Mouse (Mus musculus) hindbrain, embryonic 10.5 days (tissue): ENCODE results near the gene Retsat. TPM values are rescaled to one million over a fixed set of nuclear protein-coding genes. Genes with fewer than 3 reads are reported as not detected.

ENCODE experiments used
- DNase-seq: peaks from one replicate; pipeline ENCODE4 v3.0.0-alpha.2; 2017; ENCODE audit warnings: low spot score
- H3K27ac ChIP-seq: fragments of 300-500 bp; sonication (generic); 2 replicates; pipeline ENCODE4 v1.5.1; 2016; ENCODE audit warnings: mild to moderate bottlenecking, moderate library complexity
- H3K27me3 ChIP-seq: fragments of 300-500 bp; sonication (generic); 2 replicates; pipeline ENCODE4 v1.6.1; 2016; ENCODE audit warnings: mild to moderate bottlenecking; ENCODE audit not compliant: poor library complexity, insufficient read depth, severe bottlenecking
- H3K36me3 ChIP-seq: fragments of 300-500 bp; sonication (generic); 2 replicates; pipeline ENCODE4 v1.6.1; 2016; ENCODE audit warnings: mild to moderate bottlenecking, moderate library complexity
- H3K4me1 ChIP-seq: fragments of 300-500 bp; sonication (generic); replicated peaks from 2 replicates; pipeline ENCODE4 v1.6.1; 2016; ENCODE audit warnings: mild to moderate bottlenecking
- H3K4me3 ChIP-seq: fragments of 300-500 bp; sonication (generic); 2 replicates; pipeline ENCODE4 v1.5.1; 2016; ENCODE audit warnings: mild to moderate bottlenecking, moderate library complexity
- H3K9me3 ChIP-seq: fragments of 300-500 bp; sonication (generic); 2 replicates; pipeline ENCODE4 v1.6.1; 2016; ENCODE audit warnings: mild to moderate bottlenecking, moderate library complexity
- WGBS: fragments of 180-500 bp; shearing (Covaris S2); methylation state at CpG from one replicate; pipeline ENCODE4 v1.1.7; 2016; 5-methylcytosine and 5-hydroxymethylcytosine counted together
- polyA plus RNA-seq: library from polyadenylated mRNA; unstranded; fragments of >200 nt; fragmentation: Nextera tagmentation; extraction: Ambion mirVana; gene quantifications from 2 replicates; pipeline ENCODE4 v1.2.1, GENCODE M21; 2016

The Retsat gene
- polyA plus RNA-seq, 1 experiment from 2014 or later, result 7.7 TPM

GRCm38 (mm10) chr6:72597083-72597874 is 996 bp upstream of the Retsat start:
- Histone ChIP-seq H3K9me3 (no peaks in the 10 kb centered on the region), H3K4me3 (peak overlapping the region; percentile 68), H3K27me3 (no peaks in the 10 kb centered on the region), H3K27ac (peak overlapping the region; percentile 87; the same call in 1 of the 2 replicates), H3K36me3 (no peaks in the 10 kb centered on the region), H3K4me1 (peaks cover 20% of the 10 kb centered on the region)
- DNase-seq, result no peak
- WGBS, result 60% methylated on average over 13 of the region's 13 CpGs

- 53% methylated on average over 12 of the region's 12 CpGs for whole genome bisulfite sequencing
- Histone ChIP-seq H3K27ac (peak overlapping the region; percentile 87), H3K9me3 (no peaks in the 10 kb centered on the region), H3K36me3 (peaks cover 6% of the 10 kb centered on the region), H3K4me1 (peaks cover 20% of the 10 kb centered on the region), H3K27me3 (no peaks in the 10 kb centered on the region), H3K4me3 (peak overlapping the region; percentile 68)
- DNase-seq, result no peak
Observed at GRCm38 (mm10) chr6:72598791-72599557, 699 bp downstream of the Retsat start.

- DNase-seq, result no peak
- no peaks in the 10 kb centered on the region for H3K27me3 ChIP-seq
- WGBS, result 78% methylated on average over 6 of the region's 6 CpGs
- H3K4me3 ChIP-seq, result no peak overlapping the region
- no peak overlapping the region for H3K27ac ChIP-seq
- H3K36me3 ChIP-seq, result peaks cover 18% of the 10 kb centered on the region
- no peaks in the 10 kb centered on the region for H3K9me3 ChIP-seq
- peaks cover 20% of the 10 kb centered on the region for H3K4me1 ChIP-seq
Observed at GRCm38 (mm10) chr6:72600216-72600615, 1.9 kb downstream of the Retsat start.

- no peak overlapping the region for H3K27ac ChIP-seq
- 86% methylated on average over 12 of the region's 12 CpGs for WGBS
- peaks cover 20% of the 10 kb centered on the region for H3K4me1 ChIP-seq
Observed at GRCm38 (mm10) chr6:72600771-72601170, 2.5 kb downstream of the Retsat start.

GRCm38 (mm10) chr6:72601732-72602131 is 3.5 kb downstream of the Retsat start:
- no peaks in the 10 kb centered on the region for H3K9me3 ChIP-seq
- H3K27me3 ChIP-seq, result no peaks in the 10 kb centered on the region
- H3K36me3 ChIP-seq, result peaks cover 33% of the 10 kb centered on the region
- no peak overlapping the region for H3K27ac ChIP-seq
- H3K4me1 ChIP-seq, result peaks cover 20% of the 10 kb centered on the region
- 76% methylated on average over 1 of the region's 1 CpGs for WGBS
- no peak overlapping the region for H3K4me3 ChIP-seq
- peak; percentile 79 for DNase-seq

More at GRCm38 (mm10) chr6:72600771-72601170, 2.5 kb downstream of the Retsat start:
- Histone ChIP-seq H3K4me3 (no peak overlapping the region), H3K27me3 (no peaks in the 10 kb centered on the region), H3K9me3 (no peaks in the 10 kb centered on the region), H3K36me3 (peaks cover 24% of the 10 kb centered on the region)
- DNase-seq, result no peak

GRCm38 (mm10) chr6:72604066-72604465 is 5.8 kb downstream of the Retsat start:
- Histone ChIP-seq H3K36me3 (peaks cover 55% of the 10 kb centered on the region), H3K27ac (no peak overlapping the region), H3K27me3 (no peaks in the 10 kb centered on the region), H3K9me3 (no peaks in the 10 kb centered on the region), H3K4me3 (no peak overlapping the region), H3K4me1 (peaks cover 2% of the 10 kb centered on the region)
- no peak for DNase-seq
- 91% methylated on average over 2 of the region's 2 CpGs for WGBS

- no peak overlapping the region for H3K27ac ChIP-seq
- no peak overlapping the region for H3K4me3 ChIP-seq
- H3K9me3 ChIP-seq, result no peaks in the 10 kb centered on the region
- H3K27me3 ChIP-seq, result no peaks in the 10 kb centered on the region
- no peaks in the 10 kb centered on the region for H3K4me1 ChIP-seq
- DNase-seq, result no peak
- 76% methylated on average over 4 of the region's 4 CpGs for WGBS
- H3K36me3 ChIP-seq, result peaks cover 84% of the 10 kb centered on the region
Observed at GRCm38 (mm10) chr6:72607060-72607459, 8.8 kb downstream of the Retsat start.

GRCm38 (mm10) chr6:72607676-72608075 is 9.4 kb downstream of the Retsat start:
- Histone ChIP-seq H3K4me1 (no peaks in the 10 kb centered on the region), H3K27me3 (no peaks in the 10 kb centered on the region), H3K36me3 (peaks cover 87% of the 10 kb centered on the region), H3K4me3 (no peak overlapping the region), H3K27ac (no peak overlapping the region), H3K9me3 (no peaks in the 10 kb centered on the region)
- WGBS, result 91% methylated on average over 5 of the region's 5 CpGs
- DNase-seq, result no peak

- no peak overlapping the region for H3K27ac ChIP-seq
- peaks cover 94% of the 10 kb centered on the region for H3K36me3 ChIP-seq
- H3K9me3 ChIP-seq, result no peaks in the 10 kb centered on the region
- WGBS, result 90% methylated on average over 4 of the region's 4 CpGs
- H3K27me3 ChIP-seq, result no peaks in the 10 kb centered on the region
- H3K4me3 ChIP-seq, result no peak overlapping the region
- H3K4me1 ChIP-seq, result 0 out of 2 replicates have a peak, but pooled peaks cover 3% of the 10 kb centered on the region
- DNase-seq, result no peak
Observed at GRCm38 (mm10) chr6:72608662-72609184, 10.4 kb downstream of the Retsat start.

GRCm38 (mm10) chr6:72610261-72610660 is 12.0 kb downstream of the Retsat start:
- 95% methylated on average over 4 of the region's 4 CpGs for WGBS
- Histone ChIP-seq H3K4me3 (no peak overlapping the region), H3K9me3 (no peaks in the 10 kb centered on the region), H3K4me1 (peaks cover 18% of the 10 kb centered on the region), H3K36me3 (peaks cover 84% of the 10 kb centered on the region), H3K27me3 (no peaks in the 10 kb centered on the region), H3K27ac (no peak overlapping the region)
- DNase-seq, result no peak

GRCm38 (mm10) chr6:72615151-72615550 is 16.9 kb downstream of the Retsat start:
- peaks cover 36% of the 10 kb centered on the region for H3K4me1 ChIP-seq
- H3K27me3 ChIP-seq, result no peaks in the 10 kb centered on the region
- H3K27ac ChIP-seq, result no peak overlapping the region
- WGBS, result 73% methylated on average over 2 of the region's 2 CpGs
- no peak for DNase-seq
- H3K9me3 ChIP-seq, result no peaks in the 10 kb centered on the region
- peaks cover 37% of the 10 kb centered on the region for H3K36me3 ChIP-seq
- peak overlapping the region; percentile 86 for H3K4me3 ChIP-seq

- H3K4me1 ChIP-seq, result peaks cover 36% of the 10 kb centered on the region
- no peaks in the 10 kb centered on the region for H3K27me3 ChIP-seq
- H3K9me3 ChIP-seq, result no peaks in the 10 kb centered on the region
- no peak for DNase-seq
- peak overlapping the region; percentile 95 for H3K27ac ChIP-seq
- peak overlapping the region; percentile 86 for H3K4me3 ChIP-seq
- WGBS, result 29% methylated on average over 25 of the region's 25 CpGs
- H3K36me3 ChIP-seq, result peaks cover 31% of the 10 kb centered on the region
Observed at GRCm38 (mm10) chr6:72615561-72616375, 17.5 kb downstream of the Retsat start.
